In genomic region chr10:89326383-89326782, GRCm38 (mm10) we compare ENCODE assay signal across 18 mouse cellular contexts. TPM values are rescaled to one million over a fixed set of nuclear protein-coding genes. Genes with fewer than 3 reads are reported as not detected.
DNase-seq lines count a peak whose midpoint lies in the region; ATAC-seq lines count a peak whose summit lies in the region.
"Had no signal": no experiment of that assay in that cellular context is flagged by ENCODE, and none has a peak within 500 bp of the region (broad histone marks: within the 10 kb centered on the region; RNA-seq: fewer than 3 reads in every experiment).

No protein-coding gene starts in this region.

- no peaks in the 10 kb centered on the region for H3K9me3 ChIP-seq in forebrain, embryonic 16.5 days (ENCODE audit: control insufficient read depth, low read length)
- H3K9me3 ChIP-seq in forebrain, embryonic 10.5 days: no peaks in the 10 kb centered on the region
- H3K9me3 ChIP-seq in midbrain, embryonic 15.5 days: no peaks in the 10 kb centered on the region
- H3K9me3 ChIP-seq in midbrain, embryonic 10.5 days (replicated peaks): no peaks in the 10 kb centered on the region
- H3K9me3 ChIP-seq: embryonic facial prominence, embryonic 12.5 days; embryonic facial prominence, embryonic 15.5 days; forebrain, embryonic 12.5 days; hindbrain, embryonic 12.5 days; hindbrain, embryonic 15.5 days had no signal

- ATAC-seq in forebrain, embryonic 16.5 days: peak; percentile 29; the same call in 1 of the 2 replicates
- ATAC-seq in midbrain, embryonic 15.5 days (replicated peaks): peak; percentile 18; the same call in 1 of the 2 replicates

- H3K9ac ChIP-seq in forebrain, embryonic 16.5 days (replicated peaks; ENCODE audit: low read depth, low read length): no peak overlapping the region
- no peak overlapping the region for H3K9ac ChIP-seq in midbrain, embryonic 15.5 days
- H3K9ac ChIP-seq: embryonic facial prominence, embryonic 12.5 days; embryonic facial prominence, embryonic 15.5 days; forebrain, embryonic 12.5 days; hindbrain, embryonic 12.5 days; hindbrain, embryonic 15.5 days had no signal

- no peak overlapping the region for H3K27ac ChIP-seq in forebrain, embryonic 16.5 days (ENCODE audit: low read length)
- no peak overlapping the region for H3K27ac ChIP-seq in forebrain, embryonic 10.5 days
- H3K27ac ChIP-seq in midbrain, embryonic 15.5 days: no peak overlapping the region
- no peak overlapping the region for H3K27ac ChIP-seq in midbrain, embryonic 10.5 days (replicated peaks)
- H3K27ac ChIP-seq: embryonic facial prominence, embryonic 12.5 days; embryonic facial prominence, embryonic 15.5 days; forebrain, embryonic 12.5 days; hindbrain, embryonic 12.5 days had no signal

- WGBS in forebrain, embryonic 16.5 days: 95% methylated on average over 5 of the region's 5 CpGs
- WGBS in forebrain, embryonic 10.5 days: 90% methylated on average over 5 of the region's 5 CpGs
- 90% methylated on average over 5 of the region's 5 CpGs for WGBS in midbrain, embryonic 15.5 days
- 91% methylated on average over 5 of the region's 5 CpGs for WGBS in midbrain, embryonic 10.5 days

- no peak overlapping the region for H3K4me3 ChIP-seq in forebrain, embryonic 16.5 days (replicated peaks; ENCODE audit: low read length)
- H3K4me3 ChIP-seq in forebrain, embryonic 10.5 days: no peak overlapping the region
- H3K4me3 ChIP-seq in midbrain, embryonic 15.5 days: no peak overlapping the region
- H3K4me3 ChIP-seq in midbrain, embryonic 10.5 days: no peak overlapping the region
- H3K4me3 ChIP-seq: embryonic facial prominence, embryonic 12.5 days; embryonic facial prominence, embryonic 15.5 days; forebrain, embryonic 12.5 days; hindbrain, embryonic 12.5 days; hindbrain, embryonic 15.5 days had no signal

- H3K36me3 ChIP-seq in forebrain, embryonic 16.5 days (ENCODE audit: control insufficient read depth, insufficient read depth): no peaks in the 10 kb centered on the region
- H3K36me3 ChIP-seq in forebrain, embryonic 10.5 days (replicated peaks): no peaks in the 10 kb centered on the region
- H3K36me3 ChIP-seq in midbrain, embryonic 15.5 days (replicated peaks): no peaks in the 10 kb centered on the region
- no peaks in the 10 kb centered on the region for H3K36me3 ChIP-seq in midbrain, embryonic 10.5 days
- H3K36me3 ChIP-seq: embryonic facial prominence, embryonic 12.5 days; embryonic facial prominence, embryonic 15.5 days; forebrain, embryonic 12.5 days; G1E; hindbrain, embryonic 12.5 days; hindbrain, embryonic 15.5 days had no signal

- H3K4me1 ChIP-seq in forebrain, embryonic 16.5 days (replicated peaks; ENCODE audit: control insufficient read depth, insufficient read depth, low read length): peaks cover 3% of the 10 kb centered on the region; the same call in 1 of the 2 replicates
- H3K4me1 ChIP-seq in forebrain, embryonic 10.5 days: peaks cover 5% of the 10 kb centered on the region
- H3K4me1 ChIP-seq in midbrain, embryonic 15.5 days: no peaks in the 10 kb centered on the region
- peaks cover 5% of the 10 kb centered on the region for H3K4me1 ChIP-seq in midbrain, embryonic 10.5 days
- H3K4me1 ChIP-seq: embryonic facial prominence, embryonic 12.5 days; embryonic facial prominence, embryonic 15.5 days; hindbrain, embryonic 12.5 days had no signal

- no peak for DNase-seq in forebrain, embryonic 10.5 days (ENCODE audit: extremely low spot score, low spot score)
- no peak for DNase-seq in midbrain, embryonic 10.5 days (ENCODE audit: low spot score)
- DNase-seq in ovary, adult 18-20 months (ENCODE audit: low spot score): peak; percentile 17
- no peak for DNase-seq in ovary, postnatal 36 days (ENCODE audit: low spot score)
- no peak for DNase-seq in adrenal gland, adult 18-20 months (ENCODE audit: low spot score in 2 of 2)
- DNase-seq: gastrocnemius, postnatal 25 days had no signal

- H3K27me3 ChIP-seq in forebrain, embryonic 16.5 days (replicated peaks; ENCODE audit: control insufficient read depth, insufficient read depth, low read length): no peaks in the 10 kb centered on the region
- H3K27me3 ChIP-seq in forebrain, embryonic 10.5 days (ENCODE audit: poor library complexity, severe bottlenecking): no peaks in the 10 kb centered on the region
- H3K27me3 ChIP-seq in midbrain, embryonic 15.5 days (replicated peaks): 0 out of 2 replicates have a peak, but pooled peaks cover 8% of the 10 kb centered on the region
- H3K27me3 ChIP-seq in midbrain, embryonic 10.5 days (ENCODE audit: low read depth, poor library complexity, severe bottlenecking): 0 out of 2 replicates have a peak, but pooled peaks cover 5% of the 10 kb centered on the region
- H3K27me3 ChIP-seq: CH12.LX; embryonic facial prominence, embryonic 15.5 days; forebrain, embryonic 12.5 days; hindbrain, embryonic 12.5 days; hindbrain, embryonic 15.5 days; Patski had no signal

- no peak overlapping the region for H3K4me2 ChIP-seq in forebrain, embryonic 16.5 days (ENCODE audit: low read length)
- H3K4me2 ChIP-seq in midbrain, embryonic 15.5 days: no peak overlapping the region
- H3K4me2 ChIP-seq: embryonic facial prominence, embryonic 12.5 days; embryonic facial prominence, embryonic 15.5 days; heart, embryonic 11.5 days had no signal

RNA-seq across cellular contexts. Expression of gene Ano4, which starts 18.2 kb away (rescaled TPM):
- 6.4 and 7.3 TPM in 2 replicates for polyA plus RNA-seq in forebrain, embryonic 16.5 days (2015; fragmentation: Nextera tagmentation; extraction: Ambion mirVana)
- polyA plus RNA-seq in forebrain, embryonic 10.5 days (2016; fragmentation: Nextera tagmentation; extraction: Ambion mirVana): 0.22 and 0.41 TPM in 2 replicates
- polyA plus RNA-seq in midbrain, embryonic 15.5 days (2015; fragmentation: Nextera tagmentation; extraction: Ambion mirVana): 7.0 and 8.5 TPM in 2 replicates
- 0.44 and 0.89 TPM in 2 replicates for polyA plus RNA-seq in midbrain, embryonic 10.5 days (2016; fragmentation: Nextera tagmentation; extraction: Ambion mirVana)
- under 1 TPM; 0.30 to 0.35 TPM for total RNA-seq in adrenal gland, adult 18-20 months (2021)
- total RNA-seq: CH12.LX; hematopoietic stem cell, adult 5-6 weeks had no signal
- polyA plus RNA-seq: G1E, Patski had no signal
